In genomic region chr5:140163947-140164346, GRCm38 (mm10) we compare ENCODE assay signal across 26 mouse cellular contexts.
"Had no signal": no experiment of that assay in that cellular context is flagged by ENCODE, and none has a peak within 500 bp of the region (broad histone marks: within the 10 kb centered on the region; RNA-seq: fewer than 3 reads in every experiment).

No protein-coding gene starts in this region.

- H3K36me3 ChIP-seq: embryonic facial prominence, embryonic 10.5 days; embryonic facial prominence, embryonic 12.5 days; embryonic facial prominence, embryonic 13.5 days; embryonic facial prominence, embryonic 15.5 days; forebrain, embryonic 12.5 days; forebrain, embryonic 15.5 days had no signal

- H3K27ac ChIP-seq: embryonic facial prominence, embryonic 10.5 days; embryonic facial prominence, embryonic 12.5 days; embryonic facial prominence, embryonic 13.5 days; embryonic facial prominence, embryonic 15.5 days; forebrain, embryonic 10.5 days; forebrain, embryonic 12.5 days; forebrain, embryonic 13.5 days; forebrain, embryonic 15.5 days; gastrocnemius, adult 2 months; heart, adult 2 months had no signal

- H3K4me2 ChIP-seq: embryonic facial prominence, embryonic 12.5 days; embryonic facial prominence, embryonic 13.5 days; embryonic facial prominence, embryonic 15.5 days; forebrain, embryonic 12.5 days; forebrain, embryonic 13.5 days; forebrain, embryonic 15.5 days had no signal

- H3K4me1 ChIP-seq: embryonic facial prominence, embryonic 10.5 days; embryonic facial prominence, embryonic 12.5 days; embryonic facial prominence, embryonic 13.5 days; embryonic facial prominence, embryonic 15.5 days; forebrain, embryonic 15.5 days had no signal

- H3K9ac ChIP-seq: embryonic facial prominence, embryonic 12.5 days; embryonic facial prominence, embryonic 13.5 days; embryonic facial prominence, embryonic 15.5 days; forebrain, embryonic 12.5 days; forebrain, embryonic 13.5 days; forebrain, embryonic 15.5 days; forebrain, postnatal 0 days had no signal

- ATAC-seq: forebrain, embryonic 13.5 days; forebrain, embryonic 14.5 days; forebrain, embryonic 15.5 days; forebrain, embryonic 16.5 days; forebrain, postnatal 0 days had no signal

- H3K9me3 ChIP-seq: embryonic facial prominence, embryonic 10.5 days; embryonic facial prominence, embryonic 12.5 days; embryonic facial prominence, embryonic 13.5 days; embryonic facial prominence, embryonic 15.5 days; forebrain, embryonic 10.5 days; forebrain, embryonic 12.5 days; forebrain, embryonic 13.5 days; forebrain, embryonic 15.5 days had no signal

- DNase-seq: cerebellum, adult 8-10 months; cerebellum, adult 9-10 months; cerebellum, adult 9-11 months; cerebellum, postnatal 14 days; cerebellum, postnatal 25 days; cerebellum, postnatal 36 days; forebrain, postnatal 0 days; gastrocnemius, adult 2 months; gastrocnemius, postnatal 10 days; gastrocnemius, postnatal 14 days; gastrocnemius, postnatal 25 days; gastrocnemius, postnatal 36 days; heart, adult 11 months; heart, adult 18-20 months; heart, adult 2 months had no signal

- H3K27me3 ChIP-seq: embryonic facial prominence, embryonic 12.5 days; embryonic facial prominence, embryonic 13.5 days; embryonic facial prominence, embryonic 15.5 days; forebrain, embryonic 12.5 days; forebrain, embryonic 13.5 days; forebrain, embryonic 15.5 days had no signal

- H3K4me3 ChIP-seq: embryonic facial prominence, embryonic 10.5 days; embryonic facial prominence, embryonic 12.5 days; embryonic facial prominence, embryonic 13.5 days; embryonic facial prominence, embryonic 15.5 days; erythroblast, embryonic 14.5 days; forebrain, embryonic 10.5 days; forebrain, embryonic 12.5 days; forebrain, embryonic 13.5 days; forebrain, embryonic 15.5 days; gastrocnemius, adult 2 months; heart, adult 2 months had no signal
